26 mouse cellular contexts compared by ENCODE assay signal in genomic region chr3:146709086-146709485, GRCm38 (mm10). TPM values are rescaled to one million over a fixed set of nuclear protein-coding genes. Genes with fewer than 3 reads are reported as not detected.
"Had no signal": no experiment of that assay in that cellular context is flagged by ENCODE, and none has a peak within 500 bp of the region (broad histone marks: within the 10 kb centered on the region; RNA-seq: fewer than 3 reads in every experiment).

No protein-coding gene starts in this region.

- H3K9ac ChIP-seq: lung, embryonic 15.5 days; midbrain, embryonic 13.5 days; midbrain, embryonic 15.5 days; neural tube, embryonic 12.5 days had no signal

- H3K27me3 ChIP-seq: lung, embryonic 15.5 days; megakaryocyte, embryonic 14.5 days; midbrain, embryonic 13.5 days; midbrain, embryonic 15.5 days; neural tube, embryonic 12.5 days had no signal

- ATAC-seq: lung, postnatal 0 days; midbrain, embryonic 13.5 days; midbrain, embryonic 15.5 days had no signal

- H3K4me2 ChIP-seq: lung, embryonic 15.5 days; midbrain, embryonic 11.5 days; midbrain, embryonic 13.5 days; midbrain, embryonic 15.5 days; neural tube, embryonic 12.5 days had no signal

- H3K9me3 ChIP-seq: lung, embryonic 15.5 days; megakaryocyte, embryonic 14.5 days; midbrain, embryonic 13.5 days; midbrain, embryonic 15.5 days; neural tube, embryonic 12.5 days had no signal

- H3K36me3 ChIP-seq: lung, embryonic 15.5 days; midbrain, embryonic 13.5 days; midbrain, embryonic 15.5 days; neural tube, embryonic 12.5 days had no signal

- H3K27ac ChIP-seq: lung, embryonic 15.5 days; macrophage; midbrain, embryonic 13.5 days; midbrain, embryonic 15.5 days; neural tube, embryonic 12.5 days had no signal

- DNase-seq: lung, adult 2 months; lung, postnatal 14 days; lung, postnatal 36 days; right cerebral cortex, adult 18-20 months; right cerebral cortex, postnatal 25 days; right cerebral cortex, postnatal 4 days; spleen, adult 18-20 months; thymus, adult 2 months; thymus, postnatal 25 days; thymus, postnatal 4 days had no signal

- H3K4me1 ChIP-seq: lung, embryonic 15.5 days; midbrain, embryonic 13.5 days; midbrain, embryonic 15.5 days; neural tube, embryonic 12.5 days had no signal

- H3K4me3 ChIP-seq: lung, embryonic 15.5 days; megakaryocyte, embryonic 14.5 days; midbrain, embryonic 13.5 days; midbrain, embryonic 15.5 days; neural tube, embryonic 12.5 days had no signal

RNA-seq across cellular contexts. Expression of gene Samd13, which starts 23.7 kb away (rescaled TPM):
- total RNA-seq: neutrophil, adult 5-6 weeks had no signal
- polyA plus RNA-seq: macrophage; small intestine, adult 2 months; testis, adult 2 months; thymus, adult 2 months had no signal

RNA-seq across cellular contexts. Expression of gene 4930503B20Rik, which starts 58.0 kb away (rescaled TPM):
- total RNA-seq: megakaryocyte progenitor cell, adult 5-6 weeks; midbrain, postnatal 0 days had no signal
- polyA plus RNA-seq: lung, adult 2 months; lung, postnatal 0 days; macrophage; midbrain, embryonic 11.5 days; midbrain, embryonic 13.5 days; midbrain, embryonic 15.5 days; midbrain, postnatal 0 days; neural tube, embryonic 12.5 days; neural tube, embryonic 14.5 days; small intestine, adult 2 months; stomach, embryonic 14.5 days; stomach, embryonic 16.5 days had no signal
